Mouse (Mus musculus) ES-E14 (cell line): Measurements from ENCODE around the gene Gramd1b. TPM values are rescaled to one million over a fixed set of nuclear protein-coding genes. Genes with fewer than 3 reads are reported as not detected.

ENCODE experiments used
- DNase-seq: peaks from one replicate; pipeline ENCODE4 v3.0.0-alpha.2; 2013; ENCODE audit warnings: low read depth, low spot score
- H3K27ac ChIP-seq: 2 replicates; pipeline ENCODE4 v1.5.1; 2012; ENCODE audit warnings: low read depth, mild to moderate bottlenecking, low read length, moderate library complexity, mixed read lengths; ENCODE audit not compliant: poor library complexity, insufficient read depth, severe bottlenecking
- H3K36me3 ChIP-seq: 2 replicates; pipeline ENCODE4 v1.6.1; 2012; ENCODE audit warnings: mild to moderate bottlenecking, low read length, moderate library complexity, mixed read lengths; ENCODE audit not compliant: control insufficient read depth, poor library complexity, insufficient read depth, severe bottlenecking
- H3K4me1 ChIP-seq, 2 experiments: fragments of 150-350 bp in 1 of 2; sonication (generic) in 1 of 2; 2 replicates each; pipeline ENCODE4 v1.6.1; 2012; ENCODE audit warnings: low read length in 2 of 2, mild to moderate bottlenecking in 1 of 2, mixed read lengths in 1 of 2; ENCODE audit not compliant: control insufficient read depth in 2 of 2, insufficient read depth in 2 of 2, poor library complexity in 1 of 2
- H3K4me3 ChIP-seq, 2 experiments: fragments of 150-350 bp in 1 of 2; sonication (generic) in 1 of 2; 2 replicates each; pipeline ENCODE4 v1.5.1; 2012; ENCODE audit warnings: low read length in 2 of 2, low read depth in 1 of 2, mild to moderate bottlenecking in 1 of 2, mixed read lengths in 1 of 2; ENCODE audit not compliant: insufficient read depth in 1 of 2, poor library complexity in 1 of 2, severe bottlenecking in 1 of 2
- H3K9ac ChIP-seq: 2 replicates; pipeline ENCODE4 v1.6.1; 2012; ENCODE audit warnings: low read depth, mild to moderate bottlenecking, low read length, mixed read lengths; ENCODE audit not compliant: poor library complexity, insufficient read depth, severe bottlenecking
- H3K9me3 ChIP-seq: fragments of 150-350 bp; sonication (generic); 2 replicates; pipeline ENCODE4 v1.6.1; 2012; ENCODE audit warnings: low read depth, mild to moderate bottlenecking, low read length; ENCODE audit not compliant: control insufficient read depth, insufficient read depth
- CHD2 ChIP-seq: IDR thresholded peaks from 2 replicates; pipeline ENCODE4 v1.6.1; 2014; ENCODE audit warnings: mild to moderate bottlenecking, low read depth, low read length, inconsistent platforms
- HCFC1 ChIP-seq: IDR thresholded peaks from 2 replicates; pipeline ENCODE4 v1.6.1; 2012; ENCODE audit warnings: low read length, inconsistent platforms, borderline replicate concordance; ENCODE audit not compliant: insufficient read depth
- MAFK ChIP-seq: IDR thresholded peaks from 2 replicates; pipeline ENCODE4 v1.6.1; 2014; ENCODE audit warnings: mild to moderate bottlenecking, low read depth, low read length, inconsistent platforms; ENCODE audit not compliant: insufficient read depth
- ZC3H11A ChIP-seq: IDR thresholded peaks from 2 replicates; pipeline ENCODE4 v1.6.1; 2012; ENCODE audit warnings: low read depth, mild to moderate bottlenecking, inconsistent platforms, low read length, borderline replicate concordance
- ZNF384 ChIP-seq: IDR thresholded peaks from 2 replicates; pipeline ENCODE4 v1.6.1; 2012; ENCODE audit warnings: low read depth, low read length, inconsistent platforms
- in situ Hi-C, 2 experiments: fragments of 600-800 bp; cut with MboI; formaldehyde crosslinking; loops; one replicate each; pipeline ENCODE4 v1.15.1; 2025; ENCODE audit warnings: low sequenced_read_pairs in 2 of 2, inconsistent platforms in 1 of 2; ENCODE audit not compliant: unreplicated experiment in 2 of 2
- total RNA-seq: library from RNA; depleted of rRNA; stranded (reverse); fragments of 300-350 nt; gene quantifications from 2 replicates; pipeline ENCODE4 v1.2.3, GENCODE M21; 2012

Gene Gramd1b
- total RNA-seq, 1 experiment: 24.1 TPM

GRCm38 (mm10) chr9:40460781-40461180, 70.4 kb downstream of the Gramd1b start:
- Histone ChIP-seq H3K9ac (no peak overlapping the region), H3K27ac (no peak overlapping the region), H3K36me3 (no peaks in the 10 kb centered on the region), H3K9me3 (no peaks in the 10 kb centered on the region), H3K4me3 (no peak overlapping the region), H3K4me1 (no peaks in the 10 kb centered on the region; a peak in 1 of 4 replicates)
- no peak for TF ChIP-seq ZNF384
- no peak for TF ChIP-seq HCFC1
- no peak for TF ChIP-seq MAFK
- TF ChIP-seq ZC3H11A: no peak
- TF ChIP-seq CHD2: no peak
- no peak for DNase-seq
- in situ Hi-C loops: no loop called here

- no peak overlapping the region for H3K4me3 ChIP-seq
- DNase-seq: no peak
- no peak overlapping the region for H3K27ac ChIP-seq
- H3K9ac ChIP-seq: no peak overlapping the region
- no peaks in the 10 kb centered on the region; a peak in 1 of 4 replicates for H3K4me1 ChIP-seq
- in situ Hi-C loops: no loop called here
- H3K9me3 ChIP-seq: no peaks in the 10 kb centered on the region
- no peaks in the 10 kb centered on the region for H3K36me3 ChIP-seq
- TF ChIP-seq ZNF384: no peak
- TF ChIP-seq HCFC1: no peak
- no peak for TF ChIP-seq ZC3H11A
- no peak for TF ChIP-seq MAFK
- no peak for TF ChIP-seq CHD2
These were observed 71.6 kb downstream of the Gramd1b start for GRCm38 (mm10) chr9:40459304-40460280.

- H3K27ac ChIP-seq: no peak overlapping the region
- no peaks in the 10 kb centered on the region for H3K36me3 ChIP-seq
- in situ Hi-C loops: no loop called here
- no peak for DNase-seq
- TF ChIP-seq MAFK: no peak
- TF ChIP-seq ZC3H11A: no peak
- TF ChIP-seq CHD2: no peak
- TF ChIP-seq ZNF384: no peak
- TF ChIP-seq HCFC1: no peak
- H3K4me1 ChIP-seq: no peaks in the 10 kb centered on the region; a peak in 1 of 4 replicates
- H3K9me3 ChIP-seq: no peaks in the 10 kb centered on the region
- no peak overlapping the region for H3K9ac ChIP-seq
- H3K4me3 ChIP-seq: no peak overlapping the region
These were observed 72.5 kb downstream of the Gramd1b start for GRCm38 (mm10) chr9:40458559-40459303.

DNA sequence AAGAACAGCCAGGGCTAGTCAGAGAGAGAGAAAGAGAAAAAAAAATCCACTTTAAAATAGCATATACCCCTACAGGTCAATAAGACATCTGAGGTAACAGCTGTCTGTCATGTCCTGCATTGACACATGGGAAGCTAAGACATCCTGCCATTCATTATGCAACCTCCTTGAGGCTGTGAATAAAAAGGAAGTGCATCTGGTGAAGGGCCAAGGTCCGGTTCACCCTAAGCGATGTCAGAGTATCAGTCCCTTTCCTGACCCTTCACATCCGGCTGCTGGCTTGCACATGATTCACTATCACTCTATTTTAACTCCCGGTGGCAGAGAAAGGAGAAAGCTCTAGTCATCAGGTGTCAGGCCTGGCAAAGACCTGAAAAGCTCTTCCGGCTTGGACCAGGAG, 73.7 kb downstream of the Gramd1b start:
- TF ChIP-seq ZNF384 (no peak), HCFC1 (no peak), MAFK (no peak), CHD2 (no peak), ZC3H11A (no peak)

More for the DNA sequence above, 73.7 kb downstream of the Gramd1b start:
- no peak for DNase-seq
- H3K27ac ChIP-seq: no peak overlapping the region
- H3K9me3 ChIP-seq: no peaks in the 10 kb centered on the region
- no peak overlapping the region for H3K9ac ChIP-seq
- H3K4me1 ChIP-seq: no peaks in the 10 kb centered on the region; a peak in 1 of 4 replicates
- no peaks in the 10 kb centered on the region for H3K36me3 ChIP-seq
- no peak overlapping the region for H3K4me3 ChIP-seq
- in situ Hi-C loops: no loop called here
